ENCODE assay signal across 23 mouse cellular contexts in the genomic region with DNA sequence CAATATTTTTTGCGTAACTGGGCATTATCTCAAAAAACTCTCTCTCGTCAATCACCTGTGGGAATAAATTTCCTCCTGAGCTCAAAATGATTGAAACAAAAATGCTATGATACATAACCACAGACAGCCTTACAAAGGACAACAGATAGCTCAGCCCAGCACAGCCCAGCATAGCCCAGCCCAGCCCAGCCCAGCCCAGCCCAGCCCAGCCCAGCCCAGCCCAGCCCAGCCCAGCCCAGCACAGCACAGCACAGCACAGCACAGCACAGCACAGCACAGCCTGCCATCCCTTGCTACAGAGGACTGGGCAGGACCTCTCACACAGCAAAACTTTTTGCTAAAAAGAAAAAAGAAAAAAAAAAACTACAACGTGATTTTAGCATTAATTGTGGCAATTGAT. TPM values are rescaled to one million over a fixed set of nuclear protein-coding genes. Genes with fewer than 3 reads are reported as not detected.
A peak's percentile ranks its signal among the peaks of the same experiment; 100 is the strongest.
DNase-seq lines count a peak whose midpoint lies in the region; ATAC-seq and TF ChIP-seq lines count a peak whose summit lies in the region.
"Had no signal": no experiment of that assay in that cellular context is flagged by ENCODE, and none has a peak within 500 bp of the region (broad histone marks: within the 10 kb centered on the region; RNA-seq: fewer than 3 reads in every experiment).

No protein-coding gene starts in this region.

- TF ChIP-seq CTCF in liver, postnatal 0 days (IDR thresholded peaks at IDR 0.05; ENCODE audit: low read depth): no peak
- no peak for TF ChIP-seq CTCF in small intestine, adult 2 months (IDR thresholded peaks at IDR 0.05; ENCODE audit: extremely low read depth, insufficient read length, insufficient replicate concordance, low read depth, low read length)

- H3K4me1 ChIP-seq in liver, embryonic 12.5 days: peaks cover 9% of the 10 kb centered on the region
- H3K4me1 ChIP-seq in liver, postnatal 0 days (ENCODE audit: insufficient read depth): no peaks in the 10 kb centered on the region
- peaks cover 6% of the 10 kb centered on the region; the same call in 1 of the 2 replicates for H3K4me1 ChIP-seq in liver, embryonic 15.5 days (replicated peaks)
- peaks cover 29% of the 10 kb centered on the region for H3K4me1 ChIP-seq in small intestine, adult 2 months (ENCODE audit: control insufficient read depth, insufficient read depth, insufficient read length, low read length)
- H3K4me1 ChIP-seq: forebrain, embryonic 10.5 days; forebrain, embryonic 13.5 days; heart, embryonic 15.5 days had no signal

- H3K4me2 ChIP-seq in liver, embryonic 12.5 days: no peak overlapping the region
- H3K4me2 ChIP-seq in liver, postnatal 0 days (ENCODE audit: low read depth, low read length): no peak overlapping the region
- no peak overlapping the region for H3K4me2 ChIP-seq in liver, embryonic 15.5 days
- H3K4me2 ChIP-seq: forebrain, embryonic 13.5 days; heart, embryonic 12.5 days; heart, embryonic 15.5 days; hindbrain, embryonic 14.5 days had no signal

- no peak for DNase-seq in liver, postnatal 0 days
- DNase-seq in yolk sac, embryonic 10.5 days (ENCODE audit: low spot score): no peak
- no peak for DNase-seq in frontal cortex, postnatal 10 days (ENCODE audit: low spot score in 2 of 2)
- DNase-seq: adrenal gland, adult 8-10 months; adrenal gland, postnatal 36 days; cerebellum, adult 18-20 months; cerebellum, adult 9-10 months; cerebellum, postnatal 14 days; gastrocnemius, adult 2 months; gastrocnemius, postnatal 14 days; heart, postnatal 10 days; heart, postnatal 4 days had no signal

- ATAC-seq in liver, embryonic 12.5 days: peak; percentile 77
- ATAC-seq in liver, postnatal 0 days: no peak
- ATAC-seq in liver, embryonic 15.5 days (ENCODE audit: insufficient read depth): peak; percentile 49
- ATAC-seq: activated CD4-positive, CD25-positive, alpha-beta regulatory T cell, adult 4 months; forebrain, embryonic 13.5 days; forebrain, embryonic 16.5 days; hindbrain, postnatal 0 days had no signal

- H3K4me3 ChIP-seq in liver, embryonic 12.5 days: no peak overlapping the region
- no peak overlapping the region for H3K4me3 ChIP-seq in liver, postnatal 0 days (ENCODE audit: low read depth, low read length)
- no peak overlapping the region for H3K4me3 ChIP-seq in liver, embryonic 15.5 days (replicated peaks)
- peak overlapping the region; percentile 27; the same call in 1 of the 2 replicates for H3K4me3 ChIP-seq in small intestine, adult 2 months (ENCODE audit: low read depth, low read length)
- H3K4me3 ChIP-seq: forebrain, embryonic 10.5 days; forebrain, embryonic 13.5 days; gastrocnemius, adult 2 months; heart, embryonic 12.5 days; heart, embryonic 15.5 days had no signal

- TF ChIP-seq EP300 in liver, postnatal 0 days (IDR thresholded peaks at IDR 0.05; ENCODE audit: low read depth): no peak

- H3K9me3 ChIP-seq in liver, embryonic 12.5 days (replicated peaks): no peaks in the 10 kb centered on the region
- no peaks in the 10 kb centered on the region for H3K9me3 ChIP-seq in liver, postnatal 0 days (ENCODE audit: low read length)
- no peaks in the 10 kb centered on the region for H3K9me3 ChIP-seq in liver, embryonic 15.5 days (replicated peaks)
- H3K9me3 ChIP-seq: heart, embryonic 15.5 days had no signal

- no peaks in the 10 kb centered on the region for H3K27me3 ChIP-seq in liver, embryonic 12.5 days (replicated peaks)
- H3K27me3 ChIP-seq in liver, postnatal 0 days (ENCODE audit: insufficient read depth, low read length): no peaks in the 10 kb centered on the region
- no peaks in the 10 kb centered on the region for H3K27me3 ChIP-seq in liver, embryonic 15.5 days
- H3K27me3 ChIP-seq in small intestine, adult 2 months (ENCODE audit: control insufficient read depth, insufficient read depth, low read length): no peaks in the 10 kb centered on the region
- H3K27me3 ChIP-seq: forebrain, embryonic 13.5 days; heart, embryonic 12.5 days; heart, embryonic 15.5 days had no signal

- H3K27ac ChIP-seq in liver, embryonic 12.5 days: no peak overlapping the region
- no peak overlapping the region for H3K27ac ChIP-seq in liver, postnatal 0 days (ENCODE audit: low read depth)
- no peak overlapping the region for H3K27ac ChIP-seq in liver, embryonic 15.5 days (replicated peaks)
- H3K27ac ChIP-seq in small intestine, adult 2 months (ENCODE audit: insufficient read depth, low read depth, low read length): peak overlapping the region; percentile 58; the same call in 1 of the 2 replicates
- H3K27ac ChIP-seq: forebrain, embryonic 10.5 days; forebrain, embryonic 13.5 days; gastrocnemius, adult 2 months; heart, embryonic 15.5 days; hindbrain, embryonic 14.5 days; hindbrain, postnatal 0 days had no signal

- peaks cover 14% of the 10 kb centered on the region for H3K36me3 ChIP-seq in liver, embryonic 12.5 days
- peaks cover 13% of the 10 kb centered on the region for H3K36me3 ChIP-seq in liver, postnatal 0 days (replicated peaks; ENCODE audit: insufficient read depth, low read length)
- peaks cover 7% of the 10 kb centered on the region; the same call in 1 of the 2 replicates for H3K36me3 ChIP-seq in liver, embryonic 15.5 days (replicated peaks)
- peaks cover 4% of the 10 kb centered on the region; the same call in 1 of the 2 replicates for H3K36me3 ChIP-seq in small intestine, adult 2 months (ENCODE audit: control insufficient read depth, insufficient read depth, low read length)

- 70% methylated on average over 3 of the region's 3 CpGs for WGBS in liver, embryonic 12.5 days (ENCODE audit: insufficient replicate concordance)
- WGBS in liver, postnatal 0 days (ENCODE audit: insufficient replicate concordance): 79% methylated on average over 3 of the region's 3 CpGs
- 67% methylated on average over 3 of the region's 3 CpGs for WGBS in liver, embryonic 15.5 days (ENCODE audit: insufficient replicate concordance)
- WGBS in small intestine, adult 2 months: 50% methylated on average over 3 of the region's 3 CpGs

- no peak overlapping the region for H3K9ac ChIP-seq in liver, embryonic 12.5 days
- no peak overlapping the region for H3K9ac ChIP-seq in liver, postnatal 0 days (replicated peaks)
- H3K9ac ChIP-seq in liver, embryonic 15.5 days: no peak overlapping the region
- H3K9ac ChIP-seq: forebrain, embryonic 13.5 days; heart, embryonic 12.5 days; heart, embryonic 15.5 days; hindbrain, embryonic 14.5 days had no signal

- TF ChIP-seq POLR2A in small intestine, adult 2 months (IDR thresholded peaks at IDR 0.05; ENCODE audit: low read depth, low read length): no peak

RNA-seq across cellular contexts. Expression of a gene that starts 46.8 kb away (rescaled TPM):
- 6.7 and 7.2 TPM in 2 replicates for polyA plus RNA-seq in liver, embryonic 12.5 days (2016; fragmentation: Nextera tagmentation; extraction: Ambion mirVana)
- 14.2 and 15.6 TPM in 2 replicates for polyA plus RNA-seq in liver, postnatal 0 days (2015; fragmentation: Nextera tagmentation; extraction: Ambion mirVana)
- polyA plus RNA-seq in liver, embryonic 15.5 days (2015; fragmentation: Nextera tagmentation; extraction: Ambion mirVana): 7.5 and 8.4 TPM in 2 replicates
- polyA plus RNA-seq in small intestine, adult 2 months (2012; rRNA removed): 41.9 and 60.1 TPM in 2 replicates
